Mouse (Mus musculus) hindbrain, postnatal 0 days (tissue): ENCODE results near the gene Mrpl2. TPM values are rescaled to one million over a fixed set of nuclear protein-coding genes. Genes with fewer than 3 reads are reported as not detected.

Source experiments
- ATAC-seq: fragments of 200-750 bp; cut with Nextera tagmentation; 2 replicates; pipeline ENCODE4 v1.8.0; 2017; ENCODE audit warnings: mild to moderate bottlenecking, moderate TSS enrichment, moderate library complexity
- DNase-seq: peaks from one replicate; pipeline ENCODE4 v3.0.0-alpha.2; 2015; ENCODE audit warnings: low spot score
- H3K27ac ChIP-seq: fragments of 300-500 bp; sonication (generic); 2 replicates; pipeline ENCODE4 v1.5.1; 2014; ENCODE audit warnings: mild to moderate bottlenecking
- H3K27me3 ChIP-seq: fragments of 300-500 bp; sonication (generic); 2 replicates; pipeline ENCODE4 v1.6.1; 2014; ENCODE audit warnings: low read length, mixed read lengths; ENCODE audit not compliant: insufficient read depth
- H3K36me3 ChIP-seq: fragments of 300-500 bp; sonication (generic); 2 replicates; pipeline ENCODE4 v1.6.1; 2014; ENCODE audit warnings: low read length, mixed read lengths; ENCODE audit not compliant: insufficient read depth
- H3K4me1 ChIP-seq: fragments of 300-500 bp; sonication (generic); 2 replicates; pipeline ENCODE4 v1.6.1; 2014; ENCODE audit warnings: antibody characterized with exemption, low read length, mixed read lengths; ENCODE audit not compliant: insufficient read depth
- H3K4me2 ChIP-seq: fragments of 300-500 bp; sonication (generic); 2 replicates; pipeline ENCODE4 v1.6.1; 2014; ENCODE audit warnings: low read depth, mild to moderate bottlenecking, low read length, moderate library complexity, mixed read lengths
- H3K4me3 ChIP-seq: fragments of 300-500 bp; sonication (generic); 2 replicates; pipeline ENCODE4 v1.5.1; 2014; ENCODE audit warnings: low read length
- H3K9ac ChIP-seq: fragments of 300-500 bp; sonication (generic); replicated peaks from 2 replicates; pipeline ENCODE4 v1.6.1; 2014; ENCODE audit warnings: mild to moderate bottlenecking, low read length, moderate library complexity, mixed read lengths
- H3K9me3 ChIP-seq: fragments of 300-500 bp; sonication (generic); 2 replicates; pipeline ENCODE4 v1.6.1; 2016; ENCODE audit warnings: low read length, mixed read lengths
- CTCF ChIP-seq: IDR thresholded peaks from 2 replicates; pipeline ENCODE4 v1.5.1; 2016; ENCODE audit warnings: antibody characterized with exemption, control low read depth, low read depth
- WGBS: fragments of 180-500 bp; shearing (Covaris S2); extraction: QIAGEN DNeasy Blood & Tissue Kit; methylation state at CpG from one replicate; pipeline ENCODE4 v1.1.7; 2014; 5-methylcytosine and 5-hydroxymethylcytosine counted together
- polyA plus RNA-seq: library from polyadenylated mRNA; unstranded; fragments of >200 nt; fragmentation: Nextera tagmentation; extraction: Ambion mirVana; gene quantifications from 2 replicates; pipeline ENCODE4 v1.2.1, GENCODE M21; 2015
- total RNA-seq: library from RNA; depleted of rRNA; stranded (reverse); fragments of >200 nt; gene quantifications from 2 replicates; pipeline ENCODE4 v1.2.3, GENCODE M21; 2014; rRNA removed

The Mrpl2 gene
- total and polyA plus RNA-seq, 2 experiments from 2014 or later = 67.2 to 90.2 TPM

DNA sequence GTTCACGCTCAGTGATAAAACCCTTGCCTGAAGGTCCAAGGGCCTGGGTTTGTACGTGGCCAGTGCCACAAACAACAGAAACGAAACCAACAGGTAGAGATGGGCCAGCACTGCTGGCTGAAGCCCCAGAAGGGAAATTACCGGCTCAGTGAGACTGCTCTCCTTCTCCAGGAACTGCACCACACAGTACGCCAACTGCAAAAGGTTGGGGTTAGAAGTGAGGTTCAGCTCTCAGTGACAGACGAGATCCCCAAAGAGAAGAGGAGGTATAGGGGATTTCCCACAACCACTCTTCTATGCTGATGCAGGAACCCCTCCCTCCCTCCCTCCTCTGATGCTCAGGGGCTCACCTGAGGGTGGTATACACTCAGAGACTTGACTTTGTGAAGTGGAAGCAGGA lies 39.9 kb downstream of the Mrpl2 start:
- H3K27ac ChIP-seq = no peak overlapping the region
- H3K4me3 ChIP-seq = no peak overlapping the region
- H3K4me1 ChIP-seq = no peaks in the 10 kb centered on the region
- 91% methylated on average over 6 of the region's 6 CpGs for WGBS
- no peak overlapping the region for H3K4me2 ChIP-seq
- H3K27me3 ChIP-seq = no peaks in the 10 kb centered on the region
- no peak overlapping the region for H3K9ac ChIP-seq
- H3K36me3 ChIP-seq = peaks cover 44% of the 10 kb centered on the region
- DNase-seq (no peak), ATAC-seq (no peak)
- no peak for TF ChIP-seq CTCF
- no peaks in the 10 kb centered on the region for H3K9me3 ChIP-seq

- Histone ChIP-seq H3K9ac (no peak overlapping the region), H3K4me3 (no peak overlapping the region), H3K9me3 (no peaks in the 10 kb centered on the region), H3K27me3 (no peaks in the 10 kb centered on the region), H3K4me1 (no peaks in the 10 kb centered on the region), H3K36me3 (peaks cover 21% of the 10 kb centered on the region), H3K27ac (no peak overlapping the region), H3K4me2 (no peak overlapping the region)
- no peak for TF ChIP-seq CTCF
- DNase-seq (no peak), ATAC-seq (no peak)
- WGBS = 96% methylated on average over 12 of the region's 12 CpGs
These were observed 44.6 kb downstream of the Mrpl2 start for GRCm38 (mm10) chr17:46690665-46691064.

DNA sequence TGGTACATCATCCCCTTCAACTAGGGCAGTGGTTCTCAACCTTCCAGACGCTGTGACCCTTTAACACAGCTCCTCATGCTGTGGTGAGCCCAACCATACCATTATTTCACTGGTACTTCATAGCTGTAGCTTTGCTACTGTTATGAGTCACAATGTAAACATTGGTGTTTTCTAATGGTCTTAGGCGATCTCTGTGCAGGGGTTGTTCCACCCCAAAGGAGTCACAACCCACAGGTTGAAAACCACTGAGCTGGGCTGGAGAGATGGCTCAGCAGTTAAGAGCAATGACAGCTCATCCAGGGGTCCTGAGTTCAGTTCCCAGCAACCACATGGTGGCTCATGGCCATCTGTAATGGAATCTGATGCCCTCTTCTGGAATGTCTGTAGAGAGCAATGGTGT lies 45.4 kb downstream of the Mrpl2 start:
- Histone ChIP-seq H3K4me3 (no peak overlapping the region), H3K9me3 (no peaks in the 10 kb centered on the region), H3K4me1 (no peaks in the 10 kb centered on the region), H3K36me3 (peaks cover 15% of the 10 kb centered on the region; the same call in 1 of the 2 replicates), H3K27me3 (no peaks in the 10 kb centered on the region), H3K9ac (no peak overlapping the region), H3K27ac (no peak overlapping the region), H3K4me2 (no peak overlapping the region)
- no peak for TF ChIP-seq CTCF
- WGBS = 96% methylated on average over 2 of the region's 2 CpGs
- ATAC-seq = no peak
- DNase-seq = no peak

GRCm38 (mm10) chr17:46694517-46695063 lies 48.6 kb downstream of the Mrpl2 start:
- whole genome bisulfite sequencing = 59% methylated on average over 1 of the region's 1 CpGs
- ATAC-seq (no peak), DNase-seq (no peak)
- H3K4me2 ChIP-seq = no peak overlapping the region
- H3K9ac ChIP-seq = no peak overlapping the region
- H3K4me1 ChIP-seq = no peaks in the 10 kb centered on the region
- no peak for TF ChIP-seq CTCF
- H3K27ac ChIP-seq = no peak overlapping the region
- no peaks in the 10 kb centered on the region for H3K27me3 ChIP-seq
- no peak overlapping the region for H3K4me3 ChIP-seq
- no peaks in the 10 kb centered on the region for H3K9me3 ChIP-seq
- peaks cover 16% of the 10 kb centered on the region; the same call in 1 of the 2 replicates for H3K36me3 ChIP-seq

- no peak for TF ChIP-seq CTCF
- 95% methylated on average over 6 of the region's 6 CpGs for WGBS
These were observed 52.5 kb downstream of the Mrpl2 start for GRCm38 (mm10) chr17:46698515-46698914.

GRCm38 (mm10) chr17:46699245-46699644 lies 53.2 kb downstream of the Mrpl2 start:
- Histone ChIP-seq H3K4me2 (no peak overlapping the region), H3K9me3 (no peaks in the 10 kb centered on the region), H3K4me3 (no peak overlapping the region), H3K27me3 (no peaks in the 10 kb centered on the region), H3K27ac (no peak overlapping the region), H3K36me3 (0 out of 2 replicates have a peak, but pooled peaks cover 12% of the 10 kb centered on the region), H3K9ac (no peak overlapping the region), H3K4me1 (peaks cover 14% of the 10 kb centered on the region)
- ATAC-seq (no peak), DNase-seq (no peak)
- no peak for TF ChIP-seq CTCF
- WGBS = 85% methylated on average over 5 of the region's 5 CpGs

More at GRCm38 (mm10) chr17:46698515-46698914, 52.5 kb downstream of the Mrpl2 start:
- Histone ChIP-seq H3K27ac (no peak overlapping the region), H3K9me3 (no peaks in the 10 kb centered on the region), H3K4me1 (0 out of 2 replicates have a peak, but pooled peaks cover 8% of the 10 kb centered on the region), H3K4me3 (no peak overlapping the region), H3K27me3 (no peaks in the 10 kb centered on the region), H3K36me3 (peaks cover 12% of the 10 kb centered on the region; the same call in 1 of the 2 replicates), H3K4me2 (no peak overlapping the region), H3K9ac (no peak overlapping the region)
- DNase-seq (no peak), ATAC-seq (no peak)

Other genes starting within 250 kb of the Mrpl2 start
- gene Crip3, start 217.3 kb upstream of the Mrpl2 start, total RNA-seq = 1.4 and 4.0 TPM in 2 replicates
- gene Crip3, start 217.3 kb upstream of the Mrpl2 start, polyA plus RNA-seq = 1.6 and 1.7 TPM in 2 replicates
- gene Slc22a7, start 207.8 kb upstream of the Mrpl2 start, total RNA-seq = not detected in 2 replicates
- gene Slc22a7, start 207.8 kb upstream of the Mrpl2 start, polyA plus RNA-seq = 0.13 TPM in 1 of 2 replicates, not detected in the other
- 46.5 and 53.4 TPM in 2 replicates for gene Ttbk1, start 158.6 kb upstream of the Mrpl2 start, total RNA-seq
- gene Ttbk1, start 158.6 kb upstream of the Mrpl2 start, polyA plus RNA-seq = 6.3 and 6.5 TPM in 2 replicates
- 8.9 and 9.9 TPM in 2 replicates for gene Dnph1, start 149.5 kb upstream of the Mrpl2 start, total RNA-seq
- 19.2 and 23.4 TPM in 2 replicates for gene Dnph1, start 149.5 kb upstream of the Mrpl2 start, polyA plus RNA-seq
- 55.3 and 58.2 TPM in 2 replicates for gene Cul9, start 99.8 kb upstream of the Mrpl2 start, total RNA-seq
- 12.2 and 14.4 TPM in 2 replicates for gene Cul9, start 99.8 kb upstream of the Mrpl2 start, polyA plus RNA-seq
- gene Srf, start 90.1 kb upstream of the Mrpl2 start, total RNA-seq = 67.0 and 67.3 TPM in 2 replicates
- 3.0 and 3.8 TPM in 2 replicates for gene Srf, start 90.1 kb upstream of the Mrpl2 start, polyA plus RNA-seq
- 77.6 and 79.3 TPM in 2 replicates for gene Ptk7, start 16.7 kb upstream of the Mrpl2 start, total RNA-seq
- gene Ptk7, start 16.7 kb upstream of the Mrpl2 start, polyA plus RNA-seq = 24.5 and 25.1 TPM in 2 replicates
- gene Klc4, start 207 bp upstream of the Mrpl2 start, total RNA-seq = 25.1 and 32.1 TPM in 2 replicates
- 23.0 and 24.0 TPM in 2 replicates for gene Klc4, start 207 bp upstream of the Mrpl2 start, polyA plus RNA-seq
- 92.2 and 108 TPM in 2 replicates for gene Cul7, start 4.1 kb downstream of the Mrpl2 start, total RNA-seq
- gene Cul7, start 4.1 kb downstream of the Mrpl2 start, polyA plus RNA-seq = 24.9 and 26.8 TPM in 2 replicates
- gene Rrp36, start 28.1 kb downstream of the Mrpl2 start, total RNA-seq = 26.6 and 32.7 TPM in 2 replicates
- gene Rrp36, start 28.1 kb downstream of the Mrpl2 start, polyA plus RNA-seq = 56.5 and 59.1 TPM in 2 replicates
- gene Mea1, start 32.6 kb downstream of the Mrpl2 start, total RNA-seq = 135 and 146 TPM in 2 replicates
- 312 and 325 TPM in 2 replicates for gene Mea1, start 32.6 kb downstream of the Mrpl2 start, polyA plus RNA-seq
- gene Klhdc3, start 34.7 kb downstream of the Mrpl2 start, total RNA-seq = 91.5 and 98.3 TPM in 2 replicates
- gene Klhdc3, start 34.7 kb downstream of the Mrpl2 start, polyA plus RNA-seq = 172 and 179 TPM in 2 replicates
- gene Ppp2r5d, start 58.9 kb downstream of the Mrpl2 start, total RNA-seq = 103 and 129 TPM in 2 replicates
- 79.4 and 89.6 TPM in 2 replicates for gene Ppp2r5d, start 58.9 kb downstream of the Mrpl2 start, polyA plus RNA-seq
- 41.7 and 51.5 TPM in 2 replicates for gene Pex6, start 65.2 kb downstream of the Mrpl2 start, total RNA-seq
- gene Pex6, start 65.2 kb downstream of the Mrpl2 start, polyA plus RNA-seq = 18.1 and 18.8 TPM in 2 replicates
- 0.25 and 1.2 TPM in 2 replicates for gene Gnmt, start 82.9 kb downstream of the Mrpl2 start, total RNA-seq
- 5.6 and 6.4 TPM in 2 replicates for gene Gnmt, start 82.9 kb downstream of the Mrpl2 start, polyA plus RNA-seq
- 79.1 and 88.9 TPM in 2 replicates for gene Cnpy3, start 106.0 kb downstream of the Mrpl2 start, total RNA-seq
- 70.9 and 72.4 TPM in 2 replicates for gene Cnpy3, start 106.0 kb downstream of the Mrpl2 start, polyA plus RNA-seq
- gene Ptcra, start 117.5 kb downstream of the Mrpl2 start, total RNA-seq = not detected in 2 replicates
- 0.11 and 0.42 TPM in 2 replicates for gene Ptcra, start 117.5 kb downstream of the Mrpl2 start, polyA plus RNA-seq
- gene 2310039H08Rik, start 126.4 kb downstream of the Mrpl2 start, total RNA-seq = 44.9 and 46.4 TPM in 2 replicates
- gene 2310039H08Rik, start 126.4 kb downstream of the Mrpl2 start, polyA plus RNA-seq = 64.7 TPM in 2 replicates
- gene Rpl7l1, start 136.4 kb downstream of the Mrpl2 start, total RNA-seq = 39.4 and 39.8 TPM in 2 replicates
- 72.1 and 80.0 TPM in 2 replicates for gene Rpl7l1, start 136.4 kb downstream of the Mrpl2 start, polyA plus RNA-seq
- 22.9 and 23.1 TPM in 2 replicates for gene Bicral, start 212.3 kb downstream of the Mrpl2 start, total RNA-seq
- 5.1 and 5.2 TPM in 2 replicates for gene Bicral, start 212.3 kb downstream of the Mrpl2 start, polyA plus RNA-seq
- gene Tbcc, start 244.5 kb downstream of the Mrpl2 start, total RNA-seq = 41.8 and 61.5 TPM in 2 replicates
- 50.7 and 54.5 TPM in 2 replicates for gene Tbcc, start 244.5 kb downstream of the Mrpl2 start, polyA plus RNA-seq